Mouse (Mus musculus): ENCODE results near the gene Pcsk4. TPM values are rescaled to one million over a fixed set of nuclear protein-coding genes. Genes with fewer than 3 reads are reported as not detected.

Gene Pcsk4
- 2.7 and 5.9 TPM in 2 replicates for total RNA-seq (2017)

DNA sequence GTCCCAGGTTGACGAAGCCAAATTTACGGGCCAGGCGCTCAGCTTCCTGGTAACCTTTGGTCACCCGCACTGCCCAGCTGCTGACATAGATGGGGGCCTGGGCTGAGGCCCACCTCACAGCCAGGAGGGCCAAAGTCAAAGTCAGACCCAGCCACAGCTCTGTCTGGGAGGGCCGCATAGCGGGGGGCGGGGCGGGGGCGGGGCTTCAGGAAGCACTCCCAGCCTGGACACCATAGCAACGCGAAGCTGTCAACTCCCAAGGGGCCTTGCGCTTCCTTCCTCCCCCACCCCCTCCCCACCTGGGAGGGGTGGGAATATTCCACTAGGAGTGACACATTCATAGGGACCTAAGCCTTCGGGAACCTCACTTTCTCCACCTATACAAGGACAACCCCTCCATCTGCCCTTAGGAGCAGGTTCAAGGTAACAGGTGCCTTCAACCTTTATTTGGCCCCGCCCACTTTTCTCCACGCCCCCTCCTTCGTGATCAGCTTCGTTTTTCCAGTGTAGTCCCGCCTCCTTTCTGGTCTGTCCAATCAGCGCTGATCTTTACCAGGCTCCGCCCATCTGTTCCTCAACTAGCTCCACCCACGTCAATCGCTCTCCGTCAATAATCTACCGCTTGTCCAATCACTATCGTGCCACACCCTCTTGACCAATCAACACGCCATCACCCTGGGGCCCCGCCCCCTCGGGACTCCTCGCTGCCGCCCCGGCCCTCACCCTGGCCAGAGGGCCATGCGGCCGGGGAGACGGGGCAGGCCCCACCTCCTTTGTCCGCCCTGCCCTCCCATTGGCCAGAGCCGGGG lies at the start of gene Pcsk4, which contains the start of gene Reep6:
Pcsk4 (minus strand) TSS at position 226 of the 809 bp plus-strand sequence.
Reep6 (plus strand) TSS at position 681 of the 809 bp plus-strand sequence.
- peak; percentile 93 for ATAC-seq (replicated peaks; ENCODE audit: low read depth, poor library complexity, severe bottlenecking)

GRCm38 (mm10) chr10:80377716-80378115 lies 48.4 kb upstream of the Pcsk4 start:
- no peak for ATAC-seq (replicated peaks; ENCODE audit: low read depth, poor library complexity, severe bottlenecking)

DNA sequence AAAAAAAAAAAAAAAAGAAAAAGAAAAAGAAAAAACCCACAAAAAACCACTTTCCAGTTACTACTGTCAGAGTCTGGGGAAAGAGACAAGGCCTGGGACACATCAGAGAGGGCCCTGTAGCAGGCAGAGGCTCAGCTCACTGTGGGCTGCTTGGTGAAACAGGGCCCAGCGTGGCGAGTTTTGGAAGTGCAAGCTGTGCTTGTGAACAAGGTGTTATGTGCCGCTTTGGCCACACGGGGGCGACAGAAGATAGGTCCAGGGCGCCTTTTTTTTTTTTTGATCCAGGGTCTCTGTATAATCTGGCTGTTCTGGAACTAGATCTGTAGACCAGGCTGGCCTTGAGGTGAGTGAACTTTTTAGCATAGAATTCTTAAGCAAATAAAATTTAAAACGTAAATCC lies 46.9 kb upstream of the Pcsk4 start:
- peak; percentile 91 for ATAC-seq (replicated peaks; ENCODE audit: low read depth, poor library complexity, severe bottlenecking)

DNA sequence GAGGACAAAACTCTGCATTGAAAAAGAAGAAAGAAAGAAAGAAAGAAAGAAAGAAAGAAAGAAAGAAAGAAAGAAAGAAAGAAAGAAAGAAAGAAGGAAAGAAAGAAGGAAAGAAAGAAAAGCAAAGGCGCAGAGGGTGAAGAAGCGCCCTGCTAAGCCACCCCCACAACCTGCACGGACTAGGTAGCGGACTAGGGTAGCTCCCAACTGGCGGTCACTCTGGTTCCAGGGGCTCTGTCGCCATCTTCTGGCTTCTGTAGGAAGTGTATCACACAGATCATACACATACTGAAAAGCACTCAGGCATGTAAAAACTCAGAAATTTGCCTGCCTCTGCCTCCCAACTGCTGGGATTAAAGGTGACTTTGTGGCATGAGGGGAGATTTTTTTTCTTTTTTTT lies 44.8 kb upstream of the Pcsk4 start:
- peak; percentile 55; the same call in 1 of the 2 replicates for ATAC-seq (replicated peaks; ENCODE audit: low read depth, poor library complexity, severe bottlenecking)

- ATAC-seq (replicated peaks; ENCODE audit: low read depth, poor library complexity, severe bottlenecking), result no peak
Measured at GRCm38 (mm10) chr10:80372706-80373105, 43.4 kb upstream of the Pcsk4 start.

- ATAC-seq (replicated peaks; ENCODE audit: low read depth, poor library complexity, severe bottlenecking), result no peak
Measured at GRCm38 (mm10) chr10:80371983-80372382, 42.7 kb upstream of the Pcsk4 start.

GRCm38 (mm10) chr10:80371411-80371966 lies 42.2 kb upstream of the Pcsk4 start:
- peak; percentile 15; the same call in 1 of the 2 replicates for ATAC-seq (replicated peaks; ENCODE audit: low read depth, poor library complexity, severe bottlenecking)

DNA sequence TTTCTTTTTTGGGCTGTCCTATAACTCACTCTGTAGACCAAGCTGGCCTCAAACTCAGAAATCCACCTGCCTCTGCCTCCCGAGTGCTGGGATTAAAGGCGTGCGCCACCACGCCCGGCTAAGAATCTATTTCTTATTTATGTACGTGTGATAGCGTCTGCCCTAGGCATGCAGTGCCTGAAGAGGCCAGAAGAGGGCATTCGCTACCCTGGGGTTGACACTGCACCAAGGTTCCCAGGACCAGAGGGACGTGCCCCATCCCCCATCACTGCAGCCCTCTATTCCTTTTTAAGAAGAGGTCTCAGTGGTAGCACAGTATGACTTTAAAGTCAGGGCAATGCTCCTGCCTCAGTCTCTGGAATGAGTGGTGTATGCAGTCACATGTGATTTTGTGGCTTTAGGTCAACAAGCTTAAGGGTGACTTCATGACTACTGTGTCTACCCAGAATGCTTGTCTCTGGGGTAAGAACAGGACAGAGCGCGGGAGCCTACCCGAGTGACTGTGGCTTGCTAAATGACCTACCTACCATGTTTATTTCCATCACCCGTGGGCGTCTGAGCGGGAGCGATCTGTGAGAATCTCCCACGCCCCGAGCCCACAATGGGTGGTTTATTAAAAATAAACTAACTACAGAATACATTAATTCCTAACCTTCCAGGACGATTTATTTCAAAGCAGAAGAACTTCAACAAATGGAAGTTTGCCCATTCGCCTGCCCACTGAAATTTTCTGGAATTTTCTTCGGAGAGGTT lies 40.9 kb upstream of the Pcsk4 start:
- ATAC-seq (replicated peaks; ENCODE audit: low read depth, poor library complexity, severe bottlenecking), result peak; percentile 39; the same call in 1 of the 2 replicates

GRCm38 (mm10) chr10:80368392-80368791 lies 39.1 kb upstream of the Pcsk4 start:
- ATAC-seq (replicated peaks; ENCODE audit: low read depth, poor library complexity, severe bottlenecking), result no peak

DNA sequence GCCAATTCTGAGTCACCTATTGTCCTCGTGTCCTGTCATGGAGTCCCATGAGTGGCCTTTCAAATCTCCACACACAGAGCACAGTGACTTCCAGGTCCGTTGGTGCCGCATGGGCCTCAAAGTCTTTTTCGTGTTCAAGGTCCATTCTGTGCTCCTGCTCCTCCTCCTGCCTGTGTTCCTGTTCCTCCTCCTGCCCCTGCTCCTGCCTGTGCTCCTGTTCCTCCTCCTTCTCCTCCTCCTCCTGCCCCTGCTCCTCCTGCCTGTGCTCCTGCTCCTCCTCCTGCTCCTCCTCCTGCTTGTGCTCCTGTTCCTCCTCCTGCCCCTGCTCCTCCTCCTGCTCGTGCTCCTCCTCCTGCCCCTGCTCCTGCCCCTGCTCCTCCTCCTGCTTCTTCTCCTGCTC lies 38.7 kb upstream of the Pcsk4 start:
- no peak for ATAC-seq (replicated peaks; ENCODE audit: low read depth, poor library complexity, severe bottlenecking)

- no peak for ATAC-seq (replicated peaks; ENCODE audit: low read depth, poor library complexity, severe bottlenecking)
Measured at GRCm38 (mm10) chr10:80365736-80366135, 36.4 kb upstream of the Pcsk4 start.

DNA sequence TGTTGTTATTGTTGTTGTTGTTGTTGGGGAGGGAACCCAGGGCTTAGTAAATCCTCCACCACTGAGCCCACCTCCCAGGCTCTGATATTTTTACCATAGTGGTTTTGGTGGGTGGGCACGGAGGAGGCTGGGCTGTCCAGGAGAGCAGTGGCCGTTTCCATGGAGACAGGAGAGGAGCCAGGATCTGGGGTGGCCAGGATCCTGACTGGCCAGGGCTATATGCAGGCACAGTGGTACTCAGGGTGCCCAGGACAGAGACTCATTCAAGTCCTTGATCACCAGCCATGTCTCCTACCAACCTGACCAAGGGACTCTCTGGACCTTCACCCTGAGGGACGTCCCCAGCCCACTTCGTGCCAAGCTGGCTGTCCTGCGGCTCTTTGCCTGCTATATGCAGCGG lies 34.4 kb upstream of the Pcsk4 start:
- ATAC-seq (replicated peaks; ENCODE audit: low read depth, poor library complexity, severe bottlenecking), result no peak

DNA sequence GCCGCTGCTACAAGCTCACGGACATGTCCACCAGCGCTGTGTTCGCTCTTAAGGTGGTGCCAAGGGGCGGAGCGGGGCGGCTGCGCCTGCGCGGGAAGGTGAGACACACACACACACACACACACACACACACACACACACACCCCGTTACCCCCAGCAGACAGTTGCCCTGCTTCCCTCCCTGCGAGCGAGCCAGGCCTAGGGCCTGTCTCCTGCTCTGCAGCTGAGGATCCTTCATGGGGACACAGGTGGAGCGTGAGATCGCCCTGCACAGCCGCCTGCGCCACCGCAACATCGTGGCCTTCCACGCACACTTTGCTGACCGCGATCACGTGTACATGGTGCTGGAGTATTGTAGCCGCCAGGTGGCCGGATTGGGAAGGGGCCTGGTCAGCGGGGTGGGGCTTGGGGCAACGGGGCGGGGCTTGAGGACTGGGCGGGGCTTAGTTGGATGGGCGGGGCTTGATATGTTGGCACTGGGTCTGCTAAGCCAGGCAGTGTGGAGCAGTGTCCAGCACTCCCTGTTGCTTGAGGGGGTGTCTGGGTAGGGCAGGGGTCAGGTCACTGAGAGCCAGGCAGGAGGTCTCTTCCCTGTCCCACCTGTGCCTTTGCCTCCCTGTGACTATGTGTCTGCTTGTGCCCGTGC lies 28.8 kb upstream of the Pcsk4 start:
- peak; percentile 43; the same call in 1 of the 2 replicates for ATAC-seq (replicated peaks; ENCODE audit: low read depth, poor library complexity, severe bottlenecking)

DNA sequence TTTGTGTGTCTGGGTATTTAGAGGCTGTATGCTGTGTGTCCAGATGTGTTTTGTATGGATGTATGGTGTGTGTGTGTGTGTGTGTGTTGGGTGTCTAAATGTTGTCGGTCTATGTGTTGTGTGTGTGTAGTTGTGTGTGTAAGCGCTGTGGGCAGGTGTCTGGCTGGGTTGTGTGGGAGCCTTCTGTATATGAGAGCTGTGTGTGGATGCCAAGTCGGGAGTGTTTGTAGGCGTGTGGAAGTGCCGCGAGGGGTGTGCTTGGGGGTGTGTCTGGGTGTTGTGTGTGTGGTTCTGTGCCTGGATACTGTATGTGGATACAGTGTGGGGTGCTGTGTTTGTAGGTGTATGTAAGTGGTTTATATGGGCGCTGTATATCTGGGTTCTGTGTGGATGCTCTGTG lies 28.0 kb upstream of the Pcsk4 start:
- no peak for ATAC-seq (replicated peaks; ENCODE audit: low read depth, poor library complexity, severe bottlenecking)

DNA sequence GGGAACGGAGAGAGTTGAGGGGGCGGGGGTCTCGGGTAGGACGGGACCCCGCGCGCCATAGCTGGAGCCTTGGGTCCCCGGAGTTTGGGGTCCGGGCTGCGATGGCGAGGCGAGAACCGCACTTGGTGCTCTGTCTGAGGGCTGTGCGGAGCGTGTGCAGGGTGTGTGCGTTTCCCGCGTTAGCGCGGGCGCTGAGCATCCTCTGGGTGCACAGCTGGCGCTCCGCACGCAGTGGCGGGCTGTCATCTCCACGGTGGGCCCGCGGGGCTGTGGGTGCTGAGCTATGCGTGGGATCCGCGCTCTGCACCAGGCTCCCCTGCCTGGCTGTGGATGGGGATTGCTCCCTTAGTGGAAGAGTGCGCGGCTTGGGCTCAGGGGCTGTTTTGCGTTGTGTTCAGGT lies 27.4 kb upstream of the Pcsk4 start:
- ATAC-seq (replicated peaks; ENCODE audit: low read depth, poor library complexity, severe bottlenecking), result no peak

DNA sequence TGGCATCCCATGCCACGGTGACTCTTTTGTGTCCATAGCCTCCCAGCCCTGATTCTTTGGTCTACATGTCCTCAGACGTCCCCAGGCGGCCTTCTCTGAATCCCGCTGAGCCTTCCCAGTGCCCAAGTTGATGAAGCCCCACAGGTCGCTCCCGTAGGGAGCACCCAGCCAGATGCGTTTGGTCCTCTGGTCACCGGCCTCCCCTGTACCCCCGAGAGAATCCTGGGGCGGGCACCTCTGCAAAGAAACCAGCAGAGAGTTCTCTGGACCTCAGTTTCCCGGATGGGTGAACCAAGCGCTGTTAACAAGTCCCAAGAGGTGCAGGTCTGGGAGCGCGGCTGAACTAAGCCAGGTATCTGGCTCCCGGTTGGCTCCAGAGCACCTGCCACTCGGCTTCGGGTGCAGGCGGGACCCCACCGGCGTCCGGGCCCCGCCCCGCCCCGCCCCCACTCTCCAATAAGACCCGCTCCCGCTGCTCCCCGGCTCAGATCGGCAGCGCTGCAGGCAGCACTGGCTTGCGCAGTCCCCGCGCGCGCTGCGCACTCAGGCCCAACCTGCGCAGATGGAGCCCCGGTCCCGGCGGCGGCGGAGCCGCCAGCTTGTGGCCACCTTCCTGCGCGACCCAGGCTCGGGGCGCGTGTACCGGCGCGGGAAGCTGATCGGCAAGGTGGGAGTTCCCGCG lies 26.8 kb upstream of the Pcsk4 start, which contains the start of gene Plk5:
Plk5 (plus strand) TSS at position 459 of the 682 bp plus-strand sequence.
- no peak for ATAC-seq (replicated peaks; ENCODE audit: low read depth, poor library complexity, severe bottlenecking)

DNA sequence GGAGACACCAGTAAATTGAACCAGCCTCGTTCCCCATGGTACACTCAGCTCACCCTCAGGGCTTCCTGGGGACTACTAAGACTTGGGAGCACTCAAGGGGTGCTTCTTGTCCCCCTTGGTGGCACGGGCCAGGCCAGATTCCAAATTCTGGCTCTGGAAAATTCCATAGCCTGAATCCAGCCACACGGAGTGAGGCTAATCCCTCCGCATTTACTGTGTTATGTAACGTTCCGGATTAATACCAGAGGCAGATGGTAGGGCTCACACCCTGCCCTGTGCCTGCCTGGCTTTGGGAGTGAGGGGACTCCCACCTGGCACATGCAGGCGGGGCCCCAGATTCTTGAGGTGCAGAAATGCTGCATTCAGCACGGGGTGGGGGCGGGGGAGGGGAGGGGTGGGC lies 26.1 kb upstream of the Pcsk4 start:
- no peak for ATAC-seq (replicated peaks; ENCODE audit: low read depth, poor library complexity, severe bottlenecking)

- no peak for ATAC-seq (replicated peaks; ENCODE audit: low read depth, poor library complexity, severe bottlenecking)
Measured at GRCm38 (mm10) chr10:80352727-80353126, 23.4 kb upstream of the Pcsk4 start.

GRCm38 (mm10) chr10:80351896-80352295 lies 22.6 kb upstream of the Pcsk4 start:
- no peak for ATAC-seq (replicated peaks; ENCODE audit: low read depth, poor library complexity, severe bottlenecking)

- peak; percentile 90 for ATAC-seq (replicated peaks; ENCODE audit: low read depth, poor library complexity, severe bottlenecking)
Measured at GRCm38 (mm10) chr10:80350292-80350691, 21.0 kb upstream of the Pcsk4 start.
